Mouse (Mus musculus) urinary bladder, adult 2 months (tissue): ENCODE data around the gene Lrrc20. TPM values are rescaled to one million over a fixed set of nuclear protein-coding genes. Genes with fewer than 3 reads are reported as not detected.
A peak's percentile ranks its signal among the peaks of the same experiment; 100 is the strongest.

Experiments used
- DNase-seq: peaks from one replicate; pipeline ENCODE4 v3.0.0; 2022; ENCODE audit warnings: low spot score
- polyA plus RNA-seq: library from polyadenylated mRNA; depleted of rRNA; stranded (reverse); fragments of >200 nt; gene quantifications from 2 replicates; pipeline ENCODE4 v1.2.3, GENCODE M21; 2012

Gene Lrrc20
- polyA plus RNA-seq, 1 experiment, result 11.8 TPM

DNA sequence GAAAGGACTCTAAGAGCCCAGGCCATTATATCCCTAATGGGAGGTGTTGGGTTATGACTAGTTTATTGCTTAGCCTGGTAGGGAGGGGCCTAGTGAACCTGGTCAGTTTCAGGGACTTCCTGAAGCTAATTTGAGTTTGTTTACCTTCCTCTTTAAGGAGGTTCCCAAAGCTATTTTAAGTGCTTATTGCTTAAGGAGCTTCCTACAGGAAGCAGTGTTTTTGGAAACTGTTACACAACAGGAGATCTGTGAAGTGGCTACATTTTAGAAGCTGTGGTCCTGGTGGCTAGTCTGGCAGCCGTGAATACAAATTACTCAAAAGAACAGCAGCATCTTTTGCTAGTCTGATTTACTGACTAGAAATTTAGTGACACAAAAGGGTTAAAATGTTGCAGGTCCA, 1.3 kb upstream of the Lrrc20 start:
- no peak for DNase-seq

GRCm38 (mm10) chr10:61476440-61477165, 1.0 kb downstream of the Lrrc20 start:
- DNase-seq, result no peak

DNA sequence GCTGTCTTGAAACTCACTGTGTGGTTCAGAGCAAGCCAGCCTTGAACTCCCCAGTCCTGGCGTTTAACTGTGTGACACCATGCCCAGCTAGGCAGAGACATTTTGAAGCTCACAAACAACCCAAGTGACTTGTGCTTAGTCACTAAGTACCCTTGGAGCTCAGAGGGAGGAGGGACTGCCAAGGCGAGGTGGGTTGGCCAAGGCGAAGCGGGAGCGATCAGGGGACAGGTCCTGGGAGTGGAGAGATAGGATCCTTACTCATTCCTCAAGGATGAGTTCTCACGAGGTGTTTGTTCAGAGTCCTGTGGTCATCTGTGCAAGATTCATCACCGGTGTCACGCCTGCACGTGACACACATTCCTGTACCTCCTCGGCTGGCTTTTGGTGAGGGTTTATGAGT, 3.9 kb downstream of the Lrrc20 start:
- no peak for DNase-seq

DNA sequence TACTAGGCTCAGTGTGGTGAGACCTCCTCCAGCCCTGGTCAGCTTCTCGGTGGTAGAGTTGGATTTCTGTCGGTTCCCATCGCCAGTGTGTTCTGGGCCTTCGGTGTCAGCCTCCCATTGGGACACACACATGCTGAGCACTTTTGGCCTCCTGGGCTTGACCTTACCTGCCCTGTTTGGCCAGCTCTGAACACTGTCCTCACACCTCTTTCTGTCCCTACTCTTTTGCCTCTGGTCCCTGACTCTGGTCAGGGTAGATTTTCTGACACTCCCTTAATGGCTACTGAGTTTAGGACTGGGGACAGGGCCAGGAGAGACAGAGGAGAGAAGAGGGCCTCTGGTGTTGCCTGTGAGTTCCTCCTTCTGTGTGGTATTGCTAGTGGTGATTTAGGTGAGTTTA, 4.3 kb downstream of the Lrrc20 start:
- no peak for DNase-seq

DNA sequence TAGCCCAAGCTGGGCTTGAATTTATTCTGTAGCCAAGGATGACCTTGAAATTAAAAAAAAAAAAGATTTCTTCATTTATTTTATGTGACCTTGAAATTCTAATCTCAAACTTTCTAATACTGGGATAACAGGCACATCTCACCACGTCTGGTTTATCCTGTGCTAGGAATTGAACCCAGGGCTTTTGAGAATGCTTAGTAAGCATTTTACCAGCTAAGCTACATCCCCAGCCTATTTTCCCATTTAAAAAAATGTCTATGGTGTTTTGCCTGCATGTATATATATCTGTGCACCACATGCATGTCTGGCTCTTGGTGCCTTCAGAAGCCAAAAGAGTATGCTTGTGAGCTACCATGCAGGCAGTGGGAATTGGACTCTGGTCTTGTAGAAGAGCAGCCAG, 4.9 kb downstream of the Lrrc20 start:
- DNase-seq, result no peak

DNA sequence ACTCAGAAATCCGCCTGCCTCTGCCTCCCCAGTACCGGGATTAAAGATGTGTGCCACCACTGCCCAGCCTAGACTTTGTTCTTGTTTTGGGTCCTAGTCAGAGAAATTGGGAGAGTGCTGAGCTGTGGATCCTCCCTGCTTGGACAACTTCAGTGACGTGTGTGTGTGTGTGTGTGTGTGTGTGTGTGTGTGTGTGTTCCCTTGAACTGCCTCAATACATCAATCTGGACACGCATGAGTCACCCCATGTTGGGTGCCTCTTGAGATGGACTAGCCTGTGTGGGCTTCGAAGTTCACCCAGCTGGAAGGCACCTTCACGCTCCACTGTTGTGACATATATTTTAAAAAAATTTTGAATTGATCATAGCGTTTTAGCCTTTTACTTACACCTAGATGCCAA, 7.2 kb downstream of the Lrrc20 start:
- no peak for DNase-seq

GRCm38 (mm10) chr10:61484801-61485200, 9.2 kb downstream of the Lrrc20 start:
- no peak for DNase-seq

- DNase-seq, result no peak
Measured at GRCm38 (mm10) chr10:61486551-61487339, 11.1 kb downstream of the Lrrc20 start.

- DNase-seq, result no peak
Measured at GRCm38 (mm10) chr10:61488522-61489110, 13.0 kb downstream of the Lrrc20 start.

DNA sequence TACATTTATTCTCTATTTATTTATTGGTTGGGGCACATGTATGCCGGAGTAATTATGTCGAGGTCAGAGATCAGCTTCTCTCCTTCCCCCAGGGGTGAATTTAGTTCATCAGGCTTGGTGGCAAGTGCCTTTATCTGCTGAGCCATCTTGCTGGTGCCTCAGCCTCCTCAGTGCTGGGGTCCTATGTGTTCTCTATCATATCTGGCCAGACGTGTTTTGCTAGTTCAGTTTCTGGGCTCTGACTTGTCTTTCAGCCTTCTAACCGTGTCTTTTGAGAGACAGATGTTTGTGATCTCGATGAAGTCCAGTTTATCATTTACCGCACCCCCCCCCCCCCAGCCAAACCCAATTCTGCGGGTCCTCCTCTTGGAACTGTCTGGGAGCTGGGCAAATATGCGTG, 16.0 kb downstream of the Lrrc20 start:
- no peak for DNase-seq

GRCm38 (mm10) chr10:61492040-61492439, 16.4 kb downstream of the Lrrc20 start:
- DNase-seq, result peak; percentile 56

- no peak for DNase-seq
Measured at GRCm38 (mm10) chr10:61495461-61495860, 19.9 kb downstream of the Lrrc20 start.

DNA sequence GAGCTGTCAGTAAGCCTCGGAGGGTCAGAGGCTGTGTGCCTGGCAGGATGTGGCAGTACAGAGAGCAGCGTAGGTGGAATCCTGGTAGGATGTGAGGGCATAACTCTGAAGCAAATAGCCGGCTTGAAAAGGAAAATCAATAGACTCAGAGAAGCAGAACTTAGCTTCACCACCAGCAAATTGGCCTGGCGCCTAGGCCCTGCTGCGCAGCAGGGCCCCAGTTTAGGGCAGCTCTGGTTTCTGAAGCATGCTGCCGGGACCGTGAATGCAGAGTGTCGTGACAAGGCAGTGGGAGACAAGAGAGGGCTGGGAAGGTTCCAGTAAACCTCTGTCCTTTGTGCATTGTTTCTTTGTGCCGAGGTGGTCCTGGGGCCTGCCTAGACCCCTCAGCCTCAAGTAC, 20.6 kb downstream of the Lrrc20 start:
- no peak for DNase-seq

GRCm38 (mm10) chr10:61499505-61500466, 24.2 kb downstream of the Lrrc20 start:
- DNase-seq, result no peak

DNA sequence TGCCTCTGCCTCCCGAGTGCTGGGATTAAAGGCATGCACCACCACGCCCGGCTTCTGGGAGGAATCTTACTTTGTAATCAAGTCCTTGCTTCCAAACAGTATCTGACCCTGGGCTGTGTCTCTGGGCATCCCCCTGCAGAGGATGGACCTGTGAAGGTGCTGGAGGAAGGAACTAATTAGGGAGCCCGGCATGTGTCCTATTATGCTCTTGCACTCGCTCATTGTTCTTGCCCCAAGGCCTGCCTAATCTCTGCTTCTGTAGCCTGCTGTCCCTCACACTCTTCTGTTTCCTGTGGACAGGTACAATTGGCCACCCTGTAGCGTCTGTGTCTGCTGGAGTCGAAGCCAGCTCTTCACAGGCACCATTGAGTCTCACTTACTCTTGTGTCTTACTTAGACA, 25.2 kb downstream of the Lrrc20 start:
- no peak for DNase-seq

DNA sequence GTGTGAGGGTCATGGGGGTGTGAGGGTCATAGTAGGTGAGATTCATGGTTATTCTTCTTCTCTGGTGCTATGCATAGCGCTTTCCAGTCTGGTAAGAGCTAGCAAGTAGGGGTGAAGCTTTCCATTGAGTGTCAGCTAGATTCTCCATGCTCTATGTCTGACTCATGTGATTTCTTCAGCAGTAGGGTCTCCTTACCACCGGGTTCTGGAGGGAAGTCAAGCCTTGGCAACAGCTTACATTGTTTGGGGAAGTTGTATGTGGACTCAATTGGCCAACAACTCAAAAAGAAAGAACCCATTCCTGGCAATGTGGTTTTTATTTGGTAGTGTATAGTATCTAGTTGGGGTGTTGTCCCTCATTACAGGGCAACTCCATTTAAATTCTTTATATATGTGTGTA, 28.5 kb downstream of the Lrrc20 start:
- DNase-seq, result no peak

- DNase-seq, result no peak
Measured at GRCm38 (mm10) chr10:61506381-61507200, 31.0 kb downstream of the Lrrc20 start.

DNA sequence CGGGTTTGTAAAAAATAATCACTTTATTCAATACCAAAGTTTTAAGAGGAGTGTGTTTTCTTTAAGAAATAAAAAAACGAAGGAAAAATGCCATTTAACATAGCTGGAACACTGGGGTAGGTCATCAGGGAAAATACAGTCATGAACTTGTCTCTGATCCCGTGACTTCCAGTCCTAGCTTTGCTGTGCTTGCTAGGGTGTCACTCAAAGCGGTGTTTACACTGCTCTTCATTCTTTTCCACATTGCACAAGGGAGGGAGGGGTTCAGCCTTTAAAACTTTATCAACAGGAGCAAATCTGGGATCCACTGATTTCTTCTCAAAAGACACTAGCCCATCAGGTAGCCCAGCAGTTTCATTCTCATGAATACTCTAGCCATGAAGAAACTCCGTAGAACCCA, 34.3 kb downstream of the Lrrc20 start:
- no peak for DNase-seq

DNA sequence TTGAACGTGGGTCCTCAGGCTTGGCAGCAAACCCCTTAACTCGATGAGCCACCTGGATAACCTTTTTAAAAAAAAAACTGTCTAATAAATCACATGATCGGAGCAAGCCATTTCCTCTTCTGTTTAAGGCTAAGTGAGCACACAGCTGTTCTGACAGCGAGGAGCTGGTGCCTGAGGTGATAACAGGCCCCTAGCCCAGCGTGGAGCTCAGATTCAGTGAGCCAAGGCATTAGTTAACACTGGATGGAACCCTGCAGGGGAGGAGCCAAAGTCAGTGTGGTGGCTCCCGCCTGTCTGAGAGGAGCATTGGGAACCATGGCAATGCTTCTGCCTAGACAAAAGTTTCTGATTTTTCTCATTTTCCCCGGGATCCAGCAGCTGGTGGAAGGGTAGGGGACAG, 35.2 kb downstream of the Lrrc20 start:
- no peak for DNase-seq

GRCm38 (mm10) chr10:61512215-61512889, 36.8 kb downstream of the Lrrc20 start:
- DNase-seq, result no peak
